Mouse (Mus musculus): Measurements from ENCODE around the gene Nrxn2.

GRCm38 (mm10) chr19:6445761-6446423, 27.4 kb downstream of the Nrxn2 start:
- TF ChIP-seq CTCF (IDR thresholded peaks at IDR 0.05; ENCODE audit: low read depth, low read length) (no peak), TAL1 (conservative IDR thresholded peaks at IDR 0.05; ENCODE audit: low read depth, low read length) (no peak), GATA1 (IDR thresholded peaks at IDR 0.05; ENCODE audit: borderline replicate concordance, low read length) (no peak)

Data from G1E (cell line).